Mouse (Mus musculus) erythroblast, embryonic 14.5 days (primary cell): ENCODE results near the gene Gm27179.
"Not testable (repeated sequence)": the region's sequence is repeated elsewhere in the genome, so short reads cannot be mapped to it uniquely, and the experiment has no call there.

ENCODE experiments used
- GATA1 ChIP-seq: IDR thresholded peaks from 2 replicates; pipeline ENCODE4 v1.6.1; 2012; ENCODE audit warnings: low read length, inconsistent platforms, mixed read lengths
- TAL1 ChIP-seq: IDR thresholded peaks from 3 replicates; pipeline ENCODE4 v1.6.1; 2012; ENCODE audit warnings: low read length, inconsistent platforms, mixed read lengths

- TF ChIP-seq TAL1, GATA1: not testable (repeated sequence)
Measured at GRCm38 (mm10) chr14:69503174-69503573, 9.2 kb downstream of the Gm27179 start, which contains the start of gene Gm16867.
